Mouse (Mus musculus) limb, embryonic 15.5 days (tissue): ENCODE measurements around the gene Ifitm7. TPM values are rescaled to one million over a fixed set of nuclear protein-coding genes. Genes with fewer than 3 reads are reported as not detected.

Experiments
- polyA plus RNA-seq: library from polyadenylated mRNA; unstranded; fragments of >200 nt; fragmentation: Nextera tagmentation; extraction: Ambion mirVana; gene quantifications from 2 replicates; pipeline ENCODE4 v1.2.1, GENCODE M21; 2015

Ifitm7 gene
- polyA plus RNA-seq, 1 experiment from 2014 or later, result not detected

Other genes with a start within 250 kb of the Ifitm7 start
- 56.0 and 59.2 TPM in 2 replicates for gene Rrn3, start 206.2 kb downstream of the Ifitm7 start, polyA plus RNA-seq
- gene Ntan1, start 168.0 kb downstream of the Ifitm7 start, polyA plus RNA-seq, result 189 and 192 TPM in 2 replicates
- 105 and 118 TPM in 2 replicates for gene Pdxdc1, start 83.8 kb downstream of the Ifitm7 start, polyA plus RNA-seq
- 6.3 and 7.7 TPM in 2 replicates for gene Mpv17l, start 83.7 kb downstream of the Ifitm7 start, polyA plus RNA-seq
- gene 2900011O08Rik, start 284 bp downstream of the Ifitm7 start, polyA plus RNA-seq, result 1.3 and 1.4 TPM in 2 replicates
- 96.4 and 100 TPM in 2 replicates for gene Nde1, start 176.4 kb upstream of the Ifitm7 start, polyA plus RNA-seq
- 14.5 and 17.7 TPM in 2 replicates for gene Marf1, start 176.5 kb upstream of the Ifitm7 start, polyA plus RNA-seq